Mouse (Mus musculus) hindbrain, embryonic 11.5 days (tissue): Measurements from ENCODE around the gene Dock2. TPM values are rescaled to one million over a fixed set of nuclear protein-coding genes. Genes with fewer than 3 reads are reported as not detected.

Experiments used
- ATAC-seq: fragments of 200-750 bp; cut with Nextera tagmentation; 2 replicates; pipeline ENCODE4 v1.8.0; 2017; ENCODE audit warnings: mild to moderate bottlenecking, moderate TSS enrichment, moderate library complexity; ENCODE audit not compliant: low FRiP score
- DNase-seq: peaks from one replicate; pipeline ENCODE4 v3.0.0-alpha.2; 2015; ENCODE audit warnings: low spot score
- H3K27ac ChIP-seq: fragments of 300-500 bp; sonication (generic); 2 replicates; pipeline ENCODE4 v1.5.1; 2014; ENCODE audit warnings: mild to moderate bottlenecking, low read depth, low read length
- H3K27me3 ChIP-seq: fragments of 300-500 bp; sonication (generic); 2 replicates; pipeline ENCODE4 v1.6.1; 2014; ENCODE audit warnings: mild to moderate bottlenecking, low read length, moderate library complexity, mixed read lengths; ENCODE audit not compliant: control insufficient read depth, insufficient read depth
- H3K36me3 ChIP-seq: fragments of 300-500 bp; sonication (generic); 2 replicates; pipeline ENCODE4 v1.6.1; 2014; ENCODE audit warnings: mild to moderate bottlenecking, low read length, moderate library complexity, mixed read lengths; ENCODE audit not compliant: control insufficient read depth, insufficient read depth
- H3K4me1 ChIP-seq: fragments of 300-500 bp; sonication (generic); replicated peaks from 2 replicates; pipeline ENCODE4 v1.6.1; 2014; ENCODE audit warnings: low read length, mixed read lengths; ENCODE audit not compliant: control insufficient read depth, insufficient read depth
- H3K4me2 ChIP-seq: fragments of 300-500 bp; sonication (generic); replicated peaks from 2 replicates; pipeline ENCODE4 v1.6.1; 2014; ENCODE audit warnings: mild to moderate bottlenecking, low read depth, low read length
- H3K4me3 ChIP-seq: fragments of 300-500 bp; sonication (generic); 2 replicates; pipeline ENCODE4 v1.5.1; 2014; ENCODE audit warnings: low read depth, low read length
- H3K9ac ChIP-seq: fragments of 300-500 bp; sonication (generic); 2 replicates; pipeline ENCODE4 v1.6.1; 2014; ENCODE audit warnings: low read depth, low read length
- H3K9me3 ChIP-seq: fragments of 300-500 bp; sonication (generic); 2 replicates; pipeline ENCODE4 v1.6.1; 2016; ENCODE audit warnings: low read length; ENCODE audit not compliant: control insufficient read depth
- WGBS: fragments of 180-500 bp; shearing (Covaris S2); extraction: QIAGEN DNeasy Blood & Tissue Kit; methylation state at CpG from one replicate; pipeline ENCODE4 v1.1.7; 2014; 5-methylcytosine and 5-hydroxymethylcytosine counted together
- polyA plus RNA-seq: library from polyadenylated mRNA; unstranded; fragments of >200 nt; fragmentation: Nextera tagmentation; extraction: Ambion mirVana; gene quantifications from 2 replicates; pipeline ENCODE4 v1.2.1, GENCODE M21; 2014

Gene Dock2
- polyA plus RNA-seq, 1 experiment from 2014 or later: 0.77 TPM

DNA sequence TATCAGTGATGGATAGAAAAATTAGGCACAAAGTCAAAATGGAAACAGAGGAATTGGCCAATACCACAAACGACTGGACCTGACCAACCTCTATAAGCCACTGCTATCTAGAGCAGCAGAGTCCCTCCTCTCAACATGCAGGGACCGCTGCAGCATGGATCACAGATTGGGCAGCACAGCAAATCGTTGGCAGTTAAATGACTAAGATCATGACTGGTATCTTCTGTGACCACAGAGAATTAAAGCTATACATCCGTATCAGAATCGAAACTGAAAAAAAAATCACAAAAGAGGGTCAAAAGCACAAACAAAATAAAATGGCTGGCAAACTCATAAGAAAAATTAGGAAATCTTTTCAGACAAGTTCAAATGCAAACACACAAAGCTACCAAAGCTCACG is 21.6 kb downstream of the Dock2 start:
- 85% methylated on average over 6 of the region's 6 CpGs for WGBS
- ATAC-seq (no peak), DNase-seq (no peak)
- Histone ChIP-seq H3K27me3 (no peaks in the 10 kb centered on the region), H3K27ac (no peak overlapping the region), H3K9me3 (no peaks in the 10 kb centered on the region), H3K4me1 (no peaks in the 10 kb centered on the region), H3K4me3 (no peak overlapping the region), H3K36me3 (no peaks in the 10 kb centered on the region), H3K9ac (no peak overlapping the region), H3K4me2 (no peak overlapping the region)

DNA sequence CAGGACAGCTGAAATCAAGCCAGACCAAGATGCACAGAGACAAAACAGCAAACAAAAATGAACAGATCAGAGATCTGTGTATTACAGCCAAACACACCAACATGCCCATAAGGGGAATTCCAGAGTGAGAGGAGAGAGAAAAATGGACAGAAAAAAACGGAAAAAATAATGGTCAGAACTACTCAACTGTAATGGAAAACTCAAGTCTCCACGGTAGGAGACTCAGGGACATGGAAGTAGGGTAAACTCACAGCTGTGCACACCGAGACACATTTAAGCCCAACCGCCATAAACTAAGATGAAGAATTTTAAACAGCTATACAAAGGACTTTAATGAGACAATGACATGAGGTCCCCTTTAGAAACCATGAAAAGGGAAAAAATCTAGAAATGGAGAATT is 24.1 kb downstream of the Dock2 start:
- ATAC-seq: no peak
- Histone ChIP-seq H3K36me3 (no peaks in the 10 kb centered on the region), H3K27me3 (no peaks in the 10 kb centered on the region), H3K9me3 (no peaks in the 10 kb centered on the region), H3K27ac (no peak overlapping the region), H3K9ac (no peak overlapping the region), H3K4me2 (no peak overlapping the region), H3K4me1 (no peaks in the 10 kb centered on the region), H3K4me3 (no peak overlapping the region)
- no peak for DNase-seq
- WGBS: 80% methylated on average over 4 of the region's 4 CpGs

DNA sequence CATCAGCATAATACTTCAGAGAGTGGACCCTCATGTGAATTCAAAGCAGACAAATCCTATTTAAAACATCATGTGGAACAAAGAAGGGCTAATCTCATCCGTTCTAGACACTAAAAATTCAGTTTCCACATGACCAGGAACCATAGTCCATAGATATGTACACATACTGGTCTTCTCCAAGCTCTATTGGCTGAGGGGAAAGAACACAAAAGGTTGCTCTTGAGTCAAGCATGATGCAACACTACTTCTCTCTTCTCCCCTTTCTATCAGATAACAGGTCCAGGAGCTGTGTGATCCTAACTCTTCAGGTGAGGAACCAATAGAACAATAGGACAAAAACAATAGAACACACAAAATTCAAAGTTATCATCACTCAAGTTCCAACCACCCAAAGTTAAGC is 42.6 kb downstream of the Dock2 start:
- H3K9ac ChIP-seq: no peak overlapping the region
- no peaks in the 10 kb centered on the region for H3K9me3 ChIP-seq
- WGBS: 83% methylated on average over 1 of the region's 1 CpGs
- no peak overlapping the region for H3K4me2 ChIP-seq
- H3K4me1 ChIP-seq: no peaks in the 10 kb centered on the region
- H3K27ac ChIP-seq: no peak overlapping the region
- H3K36me3 ChIP-seq: no peaks in the 10 kb centered on the region
- ATAC-seq: no peak
- no peak for DNase-seq
- no peak overlapping the region for H3K4me3 ChIP-seq
- H3K27me3 ChIP-seq: no peaks in the 10 kb centered on the region

DNA sequence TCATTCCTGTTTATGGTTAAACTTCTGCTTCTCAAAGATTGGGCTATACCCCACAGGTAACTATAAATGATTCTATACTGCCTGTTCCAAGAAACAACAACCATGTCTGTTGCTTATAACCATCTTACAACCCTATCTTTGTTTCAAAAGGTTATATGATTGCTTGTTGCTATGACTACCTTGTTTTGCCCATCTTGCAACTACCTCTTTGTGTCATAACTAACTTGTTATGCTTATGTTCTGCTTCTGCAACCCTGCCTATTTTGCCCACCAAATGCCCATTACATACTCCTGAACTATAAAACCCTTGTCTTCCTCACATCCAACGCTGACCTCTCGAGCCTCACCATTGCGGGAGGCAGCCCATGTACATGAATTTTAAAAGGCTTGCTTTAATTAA is 43.9 kb downstream of the Dock2 start:
- Histone ChIP-seq H3K9me3 (no peaks in the 10 kb centered on the region), H3K36me3 (no peaks in the 10 kb centered on the region), H3K27me3 (no peaks in the 10 kb centered on the region), H3K4me1 (no peaks in the 10 kb centered on the region), H3K9ac (no peak overlapping the region), H3K4me2 (no peak overlapping the region), H3K4me3 (no peak overlapping the region), H3K27ac (no peak overlapping the region)
- WGBS: 87% methylated on average over 3 of the region's 3 CpGs
- ATAC-seq: no peak
- DNase-seq: no peak

DNA sequence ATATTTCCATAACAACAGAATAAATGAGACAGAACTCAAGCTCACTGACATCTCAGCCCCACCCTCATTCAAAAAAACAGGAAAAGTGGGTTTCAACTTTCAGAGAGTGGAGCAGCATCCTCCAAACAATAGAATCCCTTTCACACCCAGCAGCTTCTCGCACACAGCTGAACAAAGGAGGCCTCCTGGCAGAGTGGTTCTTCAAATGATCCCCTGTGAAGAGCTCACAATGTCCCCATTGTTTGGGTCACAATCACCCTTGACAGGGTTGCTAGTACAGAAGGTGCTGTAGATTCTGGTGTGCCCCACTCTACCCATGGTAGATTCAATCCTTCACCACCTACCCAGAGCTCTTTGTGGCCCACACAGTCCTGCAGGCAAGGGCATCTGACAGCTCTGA is 44.7 kb downstream of the Dock2 start:
- Histone ChIP-seq H3K4me3 (no peak overlapping the region), H3K9me3 (no peaks in the 10 kb centered on the region), H3K36me3 (no peaks in the 10 kb centered on the region), H3K4me1 (no peaks in the 10 kb centered on the region), H3K9ac (no peak overlapping the region), H3K27ac (no peak overlapping the region), H3K4me2 (no peak overlapping the region), H3K27me3 (no peaks in the 10 kb centered on the region)
- ATAC-seq (peak; percentile 87), DNase-seq (peak; percentile 58)
- 14% methylated on average over 1 of the region's 1 CpGs for WGBS

DNA sequence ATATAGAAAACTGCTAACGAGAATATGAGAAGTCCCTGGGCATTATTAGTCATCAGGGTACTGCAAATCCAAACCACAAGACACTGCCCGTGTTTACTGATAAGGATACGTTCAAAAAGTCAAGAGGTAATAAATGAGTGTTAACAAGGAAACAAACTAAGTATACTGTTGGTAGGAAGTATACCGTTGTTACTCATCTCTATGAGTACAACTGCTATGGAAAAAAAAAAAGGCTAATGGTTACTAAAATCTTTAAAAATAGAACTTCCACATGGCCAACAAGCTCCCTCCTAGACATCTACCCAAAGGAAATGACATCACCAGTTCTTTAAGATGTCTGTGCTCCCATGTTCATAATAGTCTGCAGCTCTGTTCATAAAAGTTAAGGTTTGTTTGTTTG is 46.5 kb downstream of the Dock2 start:
- Histone ChIP-seq H3K9ac (no peak overlapping the region), H3K27ac (no peak overlapping the region), H3K9me3 (no peaks in the 10 kb centered on the region), H3K27me3 (no peaks in the 10 kb centered on the region), H3K4me1 (no peaks in the 10 kb centered on the region), H3K4me2 (no peak overlapping the region), H3K36me3 (no peaks in the 10 kb centered on the region), H3K4me3 (no peak overlapping the region)
- ATAC-seq (no peak), DNase-seq (no peak)
- WGBS: 93% methylated on average over 4 of the region's 4 CpGs

DNA sequence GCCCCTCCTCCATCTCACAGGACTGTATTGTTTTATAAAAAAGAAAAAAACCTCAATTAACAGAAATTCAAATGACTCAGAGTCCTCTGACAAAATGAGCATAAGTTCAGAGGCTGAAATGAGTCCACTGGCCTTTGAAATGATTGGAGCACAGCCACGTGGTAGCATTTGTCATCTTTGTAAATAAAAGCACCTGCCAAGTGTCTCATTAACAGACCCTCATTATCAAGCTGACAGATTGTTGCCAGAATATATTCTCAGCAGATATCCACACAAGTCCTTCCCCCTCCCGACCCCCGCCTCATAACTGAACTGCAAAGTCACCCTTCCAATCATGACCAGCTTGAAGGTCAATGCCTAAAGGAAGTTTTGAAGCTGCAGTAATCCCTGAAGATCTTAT is 49.7 kb downstream of the Dock2 start:
- Histone ChIP-seq H3K9me3 (no peaks in the 10 kb centered on the region), H3K4me2 (no peak overlapping the region), H3K36me3 (no peaks in the 10 kb centered on the region), H3K27me3 (no peaks in the 10 kb centered on the region), H3K9ac (no peak overlapping the region), H3K4me1 (no peaks in the 10 kb centered on the region), H3K27ac (no peak overlapping the region), H3K4me3 (no peak overlapping the region)
- ATAC-seq: 0 out of 2 replicates have a peak, but pooled peaks have one; percentile 13
- WGBS: 59% methylated on average over 3 of the region's 3 CpGs
- no peak for DNase-seq

DNA sequence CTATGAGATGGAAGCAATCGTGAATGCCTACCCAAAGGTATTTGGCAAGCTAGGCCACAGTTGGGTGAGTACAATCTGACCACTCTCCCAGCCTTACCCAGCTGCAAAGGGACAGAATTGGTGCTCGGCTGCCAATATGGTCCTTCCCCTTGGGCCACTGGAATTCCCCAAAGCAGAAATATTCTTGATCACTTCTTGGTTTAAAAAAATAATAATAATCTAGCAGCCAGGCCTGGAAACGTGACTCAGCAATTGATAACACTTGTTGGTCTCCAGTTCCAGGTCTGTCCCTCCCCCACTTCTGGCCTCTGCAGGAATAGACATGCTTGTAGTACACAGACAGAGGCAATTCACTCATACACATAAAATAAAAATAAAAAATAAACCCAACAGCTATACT is 56.2 kb downstream of the Dock2 start:
- H3K4me2 ChIP-seq: no peak overlapping the region
- WGBS: 85% methylated on average over 3 of the region's 3 CpGs
- H3K36me3 ChIP-seq: no peaks in the 10 kb centered on the region
- H3K4me3 ChIP-seq: no peak overlapping the region
- DNase-seq (no peak), ATAC-seq (no peak)
- H3K4me1 ChIP-seq: no peaks in the 10 kb centered on the region
- no peaks in the 10 kb centered on the region for H3K9me3 ChIP-seq
- H3K9ac ChIP-seq: no peak overlapping the region
- H3K27me3 ChIP-seq: no peaks in the 10 kb centered on the region
- no peak overlapping the region for H3K27ac ChIP-seq

DNA sequence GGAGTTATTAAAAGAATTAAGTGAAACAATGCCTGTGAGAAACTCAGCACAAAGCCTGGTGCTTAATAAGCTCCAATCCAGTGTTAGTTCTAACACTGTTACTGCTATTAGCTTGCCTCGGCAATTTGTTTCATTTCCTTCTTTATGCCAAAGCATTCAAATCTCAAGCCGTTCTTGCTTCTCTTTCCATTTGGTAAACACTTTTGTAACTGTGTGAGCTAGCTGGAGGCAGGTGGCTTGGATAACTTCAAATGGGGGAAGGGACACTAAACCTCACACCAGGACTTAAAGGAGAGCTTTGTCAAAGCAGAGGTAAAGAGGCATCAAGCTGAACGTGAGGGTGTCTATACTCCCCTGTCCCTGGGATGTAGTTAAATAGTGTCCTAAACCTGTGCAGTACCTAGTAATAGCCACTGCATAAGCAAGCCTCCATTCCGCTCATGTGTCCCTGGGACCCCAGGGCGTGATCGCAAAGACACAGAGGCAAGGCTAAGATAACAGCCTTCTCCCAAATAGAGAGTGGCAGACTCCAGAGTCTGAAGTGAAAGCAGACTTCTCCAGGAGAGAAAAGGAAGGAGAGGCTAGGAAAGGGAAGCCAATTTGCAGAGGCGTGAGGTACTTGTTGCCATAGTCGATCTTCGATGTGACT is 56.9 kb downstream of the Dock2 start:
- Histone ChIP-seq H3K9me3 (no peaks in the 10 kb centered on the region), H3K9ac (no peak overlapping the region), H3K4me2 (no peak overlapping the region), H3K4me1 (no peaks in the 10 kb centered on the region), H3K36me3 (no peaks in the 10 kb centered on the region), H3K27ac (no peak overlapping the region), H3K27me3 (no peaks in the 10 kb centered on the region), H3K4me3 (no peak overlapping the region)
- 88% methylated on average over 9 of the region's 9 CpGs for WGBS
- ATAC-seq (no peak), DNase-seq (no peak)
